ENCODE assay signal across 28 mouse cellular contexts in the genomic region with DNA sequence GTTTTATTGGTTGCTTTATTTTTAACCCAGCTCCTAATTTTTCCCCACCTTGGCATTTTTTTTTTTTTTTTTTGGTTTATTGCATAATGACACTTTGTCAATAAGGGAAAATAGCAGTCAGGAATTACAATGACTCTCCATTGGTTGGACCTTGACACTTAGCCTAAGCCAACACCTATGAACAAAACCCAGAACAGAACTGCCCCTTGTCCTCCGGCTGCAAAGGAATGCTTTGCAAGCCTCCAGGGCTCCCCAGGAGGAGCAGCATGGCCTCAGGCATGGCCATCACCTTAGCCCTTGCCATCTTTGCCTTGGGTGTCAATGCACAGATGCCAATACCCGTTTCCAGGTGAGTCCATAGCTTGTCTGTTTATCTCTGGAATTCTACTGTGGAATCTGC. TPM values are rescaled to one million over a fixed set of nuclear protein-coding genes. Genes with fewer than 3 reads are reported as not detected.
"Had no signal": no experiment of that assay in that cellular context is flagged by ENCODE, and none has a peak within 500 bp of the region (broad histone marks: within the 10 kb centered on the region; RNA-seq: fewer than 3 reads in every experiment).

C9 (plus strand) TSS at position 193 of the 400 bp plus-strand sequence.

- H3K9ac ChIP-seq: liver, embryonic 14.5 days; lung, embryonic 14.5 days; midbrain, embryonic 12.5 days; midbrain, embryonic 15.5 days; neural tube, embryonic 13.5 days; stomach, embryonic 15.5 days had no signal

- H3K9me3 ChIP-seq: midbrain, embryonic 12.5 days; midbrain, embryonic 15.5 days; neural tube, embryonic 13.5 days; stomach, embryonic 15.5 days had no signal

- H3K36me3 ChIP-seq: midbrain, embryonic 12.5 days; midbrain, embryonic 15.5 days; neural tube, embryonic 13.5 days; stomach, embryonic 15.5 days had no signal

- H3K4me3 ChIP-seq: left cerebral cortex, adult 2 months; midbrain, embryonic 12.5 days; midbrain, embryonic 15.5 days; myocyte; neural tube, embryonic 13.5 days; stomach, embryonic 15.5 days had no signal

- ATAC-seq: lung, postnatal 0 days; midbrain, embryonic 15.5 days had no signal

- H3K4me1 ChIP-seq: neural tube, embryonic 13.5 days had no signal

- H3K27me3 ChIP-seq: midbrain, embryonic 12.5 days; midbrain, embryonic 15.5 days; neural tube, embryonic 13.5 days; stomach, embryonic 15.5 days had no signal

- DNase-seq: kidney, adult 11 months; kidney, postnatal 25 days; layer of hippocampus, postnatal 36 days; lung, embryonic 14.5 days; retina, postnatal 1 day; right cerebral cortex, postnatal 25 days; spleen, adult 18-20 months; thymus, adult 18-20 months; thymus, postnatal 4 days had no signal

- H3K27ac ChIP-seq: left cerebral cortex, adult 2 months; liver, embryonic 14.5 days; macrophage; midbrain, embryonic 12.5 days; midbrain, embryonic 15.5 days; neural tube, embryonic 13.5 days; stomach, embryonic 15.5 days had no signal

- H3K4me2 ChIP-seq: lung, embryonic 14.5 days; midbrain, embryonic 12.5 days; midbrain, embryonic 15.5 days; neural tube, embryonic 13.5 days; stomach, embryonic 15.5 days had no signal

RNA-seq across cellular contexts. Expression of gene C9, which starts in this region (rescaled TPM):
- total RNA-seq: layer of hippocampus, adult 8-10 months; layer of hippocampus, postnatal 10 days; layer of hippocampus, postnatal 36 days; left cerebral cortex, adult 2 months; left cerebral cortex, postnatal 10 days; left cerebral cortex, postnatal 36 days; megakaryocyte, adult 5-6 weeks; monocyte, adult 5-6 weeks; neutrophil, adult 5-6 weeks had no signal
- polyA plus RNA-seq: kidney, embryonic 16.5 days; limb, embryonic 11.5 days; lung, embryonic 14.5 days; lung, postnatal 0 days; macrophage; midbrain, embryonic 15.5 days; myocyte; neural tube, embryonic 13.5 days; testis, adult 2 months had no signal
